Mouse (Mus musculus) spleen, postnatal 14 days (tissue): ENCODE data around the gene Hist1h2ad.
A peak's percentile ranks its signal among the peaks of the same experiment; 100 is the strongest.
"Not testable (repeated sequence)": the region's sequence is repeated elsewhere in the genome, so short reads cannot be mapped to it uniquely, and the experiment has no call there.

Experiments
- DNase-seq, 2 experiments: peaks; one replicate each; pipeline ENCODE4 v3.0.0; 2021 to 2022; ENCODE audit warnings: low spot score in 2 of 2

Hist1h2ad gene

GRCm38 (mm10) chr13:23573898-23574524 is at the start of gene Hist1h2ad, which contains the start of gene Hist1h2bf:
Hist1h2ad (plus strand) TSS chr13:23574381.
Hist1h2bf (minus strand) TSS chr13:23574196.
- peak; percentile 78 to 85 for DNase-seq

- peak; percentile 55 to 72 for DNase-seq
Measured at GRCm38 (mm10) chr13:23524654-23525053, 49.5 kb upstream of the Hist1h2ad start.

DNA sequence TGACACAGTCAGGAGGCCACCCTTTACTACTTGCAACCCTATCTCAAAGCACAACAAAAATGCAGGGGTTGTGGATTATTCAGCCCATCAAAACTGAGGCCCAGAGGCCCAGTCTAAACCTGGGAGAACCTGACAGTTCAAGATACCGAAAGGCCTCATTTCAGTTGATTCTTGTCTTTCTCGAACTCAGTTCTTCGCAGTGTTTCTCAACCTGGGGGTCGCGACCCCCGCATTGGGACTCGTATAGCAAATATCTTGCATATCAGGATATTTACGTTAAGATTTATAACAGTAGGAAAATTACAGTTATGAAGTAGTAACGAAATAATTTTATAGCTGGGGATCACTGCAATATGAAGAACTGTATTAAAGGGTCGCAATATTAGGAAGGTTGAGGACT is 48.3 kb upstream of the Hist1h2ad start:
- no peak for DNase-seq

- DNase-seq: peak; percentile 85 to 89
Measured at GRCm38 (mm10) chr13:23526312-23526711, 47.9 kb upstream of the Hist1h2ad start.

DNA sequence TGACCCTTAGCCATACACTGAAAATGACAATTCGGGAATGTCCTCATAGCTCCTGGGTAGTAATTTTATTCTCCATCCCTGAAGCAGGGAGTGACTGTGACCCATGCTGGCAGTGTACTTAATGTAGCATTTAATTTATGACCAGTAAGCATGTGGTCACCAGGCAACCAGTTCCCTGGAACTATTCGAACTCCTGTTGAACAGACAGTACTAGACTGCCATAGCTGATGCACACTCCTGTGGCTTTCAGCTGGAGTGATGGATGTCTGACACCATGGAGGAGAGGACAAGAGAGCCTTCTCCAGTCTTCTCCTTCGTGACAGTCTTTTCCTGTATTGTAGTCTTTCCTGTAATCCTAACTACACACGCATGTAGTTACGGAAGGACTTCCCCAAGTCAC is 45.2 kb upstream of the Hist1h2ad start:
- no peak for DNase-seq

DNA sequence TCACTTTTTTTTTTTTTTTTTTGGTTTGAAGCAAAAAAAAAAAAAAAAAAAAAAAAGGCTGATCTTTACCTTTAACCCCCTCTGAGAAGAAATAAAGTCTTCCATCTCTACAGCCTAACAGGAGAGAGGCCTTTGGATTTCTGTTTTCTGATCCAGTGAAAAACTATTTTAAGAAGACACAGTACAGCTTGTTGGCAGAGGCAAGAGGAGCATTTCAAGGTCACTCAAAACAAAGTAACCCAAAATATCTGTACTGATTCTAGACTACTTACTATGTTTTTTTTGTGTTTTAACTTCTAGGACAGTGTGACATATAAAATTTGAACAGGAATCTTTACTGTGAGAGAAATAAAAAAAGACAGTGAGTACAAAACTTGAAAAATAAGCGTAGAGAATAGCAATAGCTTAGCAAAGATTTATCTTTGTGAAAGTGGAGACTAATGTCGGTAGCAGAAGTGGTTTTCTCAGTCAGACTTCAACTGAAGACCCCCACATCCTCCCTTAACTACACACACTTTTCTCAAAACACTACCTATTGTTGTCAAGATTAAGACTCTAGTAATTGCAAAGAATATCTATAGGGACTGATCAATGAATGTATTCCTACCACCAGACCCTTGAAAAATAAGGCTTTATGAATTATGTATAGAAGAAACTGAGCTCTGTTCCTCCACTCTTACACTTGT is 44.6 kb upstream of the Hist1h2ad start:
- DNase-seq: no peak

- DNase-seq: peak; percentile 58 to 62
Measured at GRCm38 (mm10) chr13:23530181-23530900, 43.8 kb upstream of the Hist1h2ad start.

DNA sequence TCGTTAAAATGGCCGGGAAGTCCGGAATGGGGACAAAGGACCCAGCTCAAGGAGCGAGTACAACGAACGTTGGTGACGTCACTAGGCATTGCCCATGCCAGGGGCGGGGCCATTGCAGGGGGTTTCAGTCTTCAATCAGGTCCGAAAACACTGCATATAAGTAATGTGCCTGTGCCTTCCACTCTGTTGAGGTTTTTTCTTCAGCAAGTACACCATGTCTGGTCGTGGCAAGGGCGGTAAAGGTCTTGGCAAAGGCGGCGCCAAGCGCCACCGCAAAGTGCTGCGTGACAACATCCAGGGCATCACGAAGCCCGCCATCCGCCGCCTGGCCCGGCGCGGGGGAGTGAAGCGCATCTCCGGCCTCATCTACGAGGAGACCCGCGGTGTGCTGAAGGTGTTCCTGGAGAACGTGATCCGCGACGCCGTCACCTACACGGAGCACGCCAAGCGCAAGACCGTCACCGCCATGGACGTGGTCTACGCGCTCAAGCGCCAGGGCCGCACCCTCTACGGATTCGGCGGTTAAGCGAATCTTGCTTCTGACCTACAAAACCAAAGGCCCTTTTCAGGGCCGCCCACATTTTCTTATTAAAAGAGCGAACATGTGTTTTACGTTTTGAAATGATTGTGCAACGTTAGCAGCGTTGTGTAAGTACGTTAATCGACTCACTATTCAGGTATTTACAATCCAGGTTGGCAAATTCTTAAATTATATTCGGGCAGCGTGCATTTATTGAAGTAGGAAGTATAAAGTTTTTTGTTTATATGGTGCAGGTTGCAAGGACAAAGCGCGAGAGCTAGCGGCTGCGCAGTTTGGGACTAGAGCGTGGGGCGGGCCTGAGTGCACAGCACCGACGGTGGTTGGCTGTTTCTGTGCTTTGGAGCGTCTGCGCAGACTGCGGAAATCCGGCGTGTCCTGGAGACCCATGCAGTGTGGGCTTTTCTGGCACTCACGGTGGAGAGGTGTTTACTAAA is 43.0 kb upstream of the Hist1h2ad start, which contains the start of gene Hist1h4h:
TSS of gene Hist1h4h (plus strand) at position 150 of the 975 bp plus-strand sequence.
- peak; percentile 93 to 95 for DNase-seq

DNA sequence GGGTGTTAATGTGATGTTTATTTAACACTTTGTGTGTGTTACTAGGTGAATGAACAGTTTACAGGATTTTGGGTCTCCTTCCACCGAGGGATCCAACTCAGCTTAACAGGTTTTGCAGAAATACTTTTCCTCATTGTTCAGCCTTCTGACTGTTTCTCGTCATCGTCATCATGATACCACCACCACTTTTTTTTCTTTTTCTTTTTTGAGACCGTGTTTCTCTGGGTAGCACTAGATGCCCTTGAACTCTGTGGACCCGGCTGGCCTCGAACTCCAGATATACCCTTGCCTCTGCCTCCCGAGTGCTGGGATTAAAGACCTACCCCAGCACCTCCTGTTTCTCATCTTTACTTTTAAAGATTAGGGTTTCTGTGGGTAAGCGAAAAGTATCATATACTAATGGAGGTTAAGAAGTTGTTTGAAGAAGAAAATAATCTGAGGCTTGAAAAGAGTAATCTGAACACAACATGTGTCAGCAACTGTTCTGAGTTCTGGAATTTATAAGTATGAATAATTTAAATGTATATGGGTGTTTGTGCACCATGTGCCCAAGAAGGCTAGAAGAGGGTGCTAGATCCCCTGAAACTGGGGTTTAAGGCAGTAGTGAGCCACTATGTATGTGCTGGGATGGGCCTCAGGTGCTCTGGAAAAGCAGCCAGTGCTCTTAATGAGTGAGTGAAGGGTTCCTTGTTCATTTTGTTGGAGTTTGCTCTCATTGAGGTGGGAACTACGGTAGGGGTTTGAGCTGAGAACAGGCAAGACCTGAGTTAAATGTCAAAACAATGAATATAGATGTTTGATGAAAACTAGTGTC is 41.7 kb upstream of the Hist1h2ad start:
- no peak for DNase-seq

- peak; percentile 56 to 68 for DNase-seq
Measured at GRCm38 (mm10) chr13:23533560-23534367, 40.4 kb upstream of the Hist1h2ad start, which contains the start of gene Hist1h2af. Hist1h2af (plus strand) TSS chr13:23533906.

DNA sequence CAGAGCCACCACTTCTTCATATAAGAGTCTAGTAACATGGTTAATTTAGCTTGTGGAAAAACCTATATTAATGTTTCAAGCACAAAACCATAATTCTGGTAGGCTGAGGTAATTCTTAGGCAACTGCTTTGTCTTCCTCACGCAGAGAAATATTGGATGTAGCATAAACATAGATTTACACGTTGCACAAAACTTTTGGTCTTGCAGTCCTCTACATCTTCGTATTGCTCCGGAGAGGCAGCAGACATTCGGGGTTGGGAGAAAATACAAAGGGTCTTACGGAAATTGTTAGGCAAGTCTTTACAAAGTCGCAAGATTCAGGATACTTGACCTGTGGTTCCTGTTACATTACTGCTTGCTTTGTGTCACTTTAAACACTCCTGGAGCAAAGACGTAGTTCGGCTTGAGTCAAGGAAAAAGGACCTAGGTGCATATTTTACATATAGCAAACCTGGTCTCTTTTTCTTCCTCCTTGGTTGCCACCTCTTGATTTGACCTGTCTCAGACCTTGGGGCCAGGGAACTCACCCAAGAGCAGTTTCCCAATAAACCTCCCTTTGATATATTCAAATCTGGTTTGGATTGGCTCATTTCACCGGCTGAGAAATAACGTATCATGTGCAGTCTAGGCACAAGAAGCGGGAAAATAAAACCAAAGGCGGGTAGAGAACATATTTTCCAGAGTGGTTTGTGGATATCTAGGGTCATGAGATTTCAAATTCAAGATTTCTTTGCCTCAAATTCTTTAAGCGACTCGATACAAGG is 39.6 kb upstream of the Hist1h2ad start:
- no peak for DNase-seq

GRCm38 (mm10) chr13:23535137-23536075 is 38.8 kb upstream of the Hist1h2ad start, which contains the start of gene Hist1h3g:
Hist1h3g (plus strand) TSS chr13:23535422.
- DNase-seq: peak; percentile 73 to 82

- DNase-seq: no peak
Measured at GRCm38 (mm10) chr13:23536076-23536822, 37.9 kb upstream of the Hist1h2ad start.

DNA sequence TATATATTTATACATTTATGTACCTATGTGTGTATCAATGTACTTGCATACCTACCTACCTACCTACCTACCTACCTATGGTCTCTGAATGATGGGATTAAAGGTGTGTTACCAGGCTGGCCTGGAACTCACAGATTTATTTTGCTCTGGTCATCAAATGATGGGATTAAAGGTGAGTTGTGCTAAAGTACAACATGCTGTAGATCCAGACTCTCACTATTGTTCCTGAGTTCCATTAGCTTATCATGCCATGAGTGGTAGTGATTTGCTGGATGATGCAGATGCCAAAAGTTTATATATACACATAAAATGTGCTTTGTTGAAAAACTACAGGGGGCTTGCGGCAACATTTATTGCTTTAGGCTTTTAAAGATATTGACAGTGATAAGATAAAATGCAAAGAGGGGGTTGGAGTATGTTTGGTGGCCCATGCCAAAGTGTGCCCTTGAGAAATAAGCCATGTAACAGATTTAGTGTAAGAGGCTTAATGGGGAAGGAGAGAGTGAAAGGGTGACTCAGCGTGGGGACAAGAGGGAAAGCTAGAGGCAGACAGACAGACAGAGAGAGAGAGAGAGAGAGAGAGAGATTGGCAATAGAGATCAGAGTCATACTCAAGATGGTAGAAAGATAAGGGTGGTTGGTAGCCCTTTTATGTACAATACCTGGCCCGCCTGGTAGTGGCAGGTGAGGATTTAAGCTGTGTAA is 37.0 kb upstream of the Hist1h2ad start:
- no peak for DNase-seq

- no peak for DNase-seq
Measured at GRCm38 (mm10) chr13:23538249-23538648, 35.9 kb upstream of the Hist1h2ad start.

DNA sequence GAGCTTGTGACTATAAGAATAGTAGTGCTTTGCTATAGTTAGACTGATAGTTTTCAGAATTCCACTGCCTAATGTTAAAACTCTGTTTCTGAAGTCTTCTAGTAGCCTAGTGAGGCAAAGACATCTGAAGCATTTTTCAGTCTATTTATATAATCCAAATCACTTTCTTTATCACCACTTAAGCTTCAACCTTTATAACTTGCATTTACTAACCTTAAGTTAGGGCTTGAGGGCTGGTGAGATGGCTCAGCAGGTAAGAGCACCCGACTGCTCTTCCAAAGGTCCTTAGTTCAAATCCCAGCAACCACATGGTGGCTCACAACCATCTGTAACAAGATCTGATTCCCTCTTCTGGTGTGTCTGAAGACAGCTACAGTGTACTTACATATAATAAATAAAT is 34.4 kb upstream of the Hist1h2ad start:
- not testable (repeated sequence) for DNase-seq
